Mouse (Mus musculus) T-helper 17 cell (primary cell): Measurements from ENCODE around the gene Sorbs1.

Experiments
- in situ Hi-C, 2 experiments: fragments of 300-600 bp; cut with MboI, MseI; formaldehyde crosslinking; loops; 1 replicate in 1 of 2; 2 replicates in 1 of 2; pipeline ENCODE4 v1.15.1; 2025; ENCODE audit warnings: high pct_unique_total_duplicates in 2 of 2

The Sorbs1 gene

DNA sequence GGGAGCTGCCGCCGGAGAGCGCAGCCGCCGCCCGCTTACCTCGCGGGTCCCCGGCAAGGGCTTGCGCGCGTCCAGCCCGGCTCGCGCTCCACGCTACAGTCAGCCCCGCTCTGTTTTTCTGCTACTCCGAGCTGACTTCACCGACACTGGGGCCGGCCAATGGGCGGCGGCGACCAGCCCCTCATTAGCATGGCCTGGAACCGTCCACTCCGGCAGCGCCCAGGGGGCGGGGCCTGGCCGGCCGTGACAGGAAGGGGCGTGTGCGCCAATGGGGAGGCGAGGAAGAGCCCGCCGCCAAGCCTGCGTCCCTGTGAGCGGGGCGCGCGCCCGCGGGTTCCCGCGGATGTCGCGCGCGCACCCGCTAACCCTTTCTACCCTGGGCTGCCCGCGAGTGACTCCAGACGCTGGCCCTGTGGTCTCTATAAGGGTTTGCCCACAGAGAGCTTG lies at the start of gene Sorbs1:
Sorbs1 (minus strand) TSS at position 148 of the 447 bp plus-strand sequence.
- in situ Hi-C loops, result no loop called here

DNA sequence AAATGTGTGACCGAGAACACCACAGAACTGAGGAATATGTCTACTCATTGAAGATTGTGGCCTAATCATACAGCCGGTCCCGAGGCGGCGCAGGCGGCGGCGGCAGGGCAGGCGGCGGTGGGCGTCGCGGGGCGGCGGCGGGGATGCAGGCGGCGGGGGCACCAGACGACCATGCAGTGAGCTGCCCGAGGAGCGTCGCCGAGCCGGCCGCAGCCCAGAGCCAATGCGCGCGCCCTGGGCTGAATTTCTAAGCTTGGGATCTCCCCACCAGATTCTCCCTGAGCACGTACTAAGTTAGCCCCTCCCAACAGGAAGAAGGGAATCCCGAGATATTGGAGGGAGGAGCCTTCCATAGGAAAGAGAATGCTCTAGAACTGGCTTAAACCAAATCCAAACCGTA lies 47.9 kb upstream of the Sorbs1 start:
- in situ Hi-C loops, result loop anchor here in 1 of 2 experiments (5.0 kb wide), 1 partner anchor 61 kb away; no protein-coding TSS in a partner anchor

DNA sequence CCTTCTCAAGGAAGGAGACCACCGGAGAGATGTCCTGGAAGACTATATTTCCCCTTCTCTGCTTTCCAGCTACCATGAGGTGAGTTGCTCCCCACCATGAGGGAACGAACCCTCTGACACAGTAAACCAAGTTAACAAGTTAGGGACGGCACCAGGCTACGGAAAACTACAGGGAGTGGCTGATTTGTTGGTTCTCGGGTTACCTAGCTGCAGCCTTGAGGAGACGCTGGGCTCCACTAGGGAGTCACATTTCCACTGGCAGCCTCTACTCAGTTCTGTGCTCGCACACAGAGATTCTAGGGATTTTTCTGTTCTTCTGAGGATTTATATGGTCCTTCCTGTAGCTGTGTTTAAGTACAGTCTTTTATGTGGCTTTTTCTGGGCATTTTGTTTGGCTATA lies 42.5 kb upstream of the Sorbs1 start:
- in situ Hi-C loops, result loop anchor here in 1 of 2 experiments (10.0 kb wide), 2 partner anchors 1581 to 1621 kb away; partner anchors contain the start of gene Hells

DNA sequence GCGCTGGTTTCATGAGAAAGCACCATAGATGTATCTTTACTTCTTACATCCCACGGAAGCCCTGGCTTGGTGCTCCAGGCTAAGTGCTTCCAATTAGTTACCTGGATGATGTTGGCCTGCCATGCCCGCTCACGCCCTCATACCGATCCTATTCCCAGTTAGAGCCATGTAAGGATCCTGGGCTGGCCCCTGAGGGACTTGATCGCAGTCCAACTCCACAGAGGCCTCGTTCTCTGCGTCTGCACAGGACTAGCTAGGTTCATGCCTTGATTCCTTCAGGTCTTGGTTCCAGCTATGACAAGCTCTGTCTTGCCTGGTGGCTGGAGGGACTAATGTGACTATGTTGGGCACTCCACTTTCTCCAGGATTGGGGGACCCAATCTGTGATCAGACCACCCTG lies 41.6 kb upstream of the Sorbs1 start:
- in situ Hi-C loops, result loop anchor here in 1 of 2 experiments (10.0 kb wide), 2 partner anchors 1580 to 1620 kb away; partner anchors contain the start of gene Hells

DNA sequence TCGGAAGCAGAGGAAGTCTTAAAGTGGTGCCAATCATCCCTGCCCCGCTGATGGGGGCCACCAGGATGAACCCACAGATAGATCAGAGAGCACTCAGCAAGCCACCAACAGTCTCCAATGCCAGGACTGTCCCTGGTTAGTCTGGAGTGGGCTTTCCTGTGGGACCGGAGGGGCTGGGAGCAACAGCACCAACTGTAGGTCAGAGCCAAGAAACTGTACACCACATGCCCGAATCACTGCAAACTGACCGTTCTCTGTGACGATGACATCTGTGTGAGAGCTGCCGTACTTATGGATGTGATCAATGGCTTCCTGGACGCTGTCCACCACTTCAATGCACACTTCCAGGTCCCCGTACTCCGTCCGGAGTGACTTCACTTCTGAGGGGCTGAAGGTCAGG lies 40.8 kb upstream of the Sorbs1 start:
- in situ Hi-C loops, result loop anchor here in 1 of 2 experiments (10.0 kb wide), 2 partner anchors 1580 to 1620 kb away; partner anchors contain the start of gene Hells

GRCm38 (mm10) chr19:40553849-40554248 lies 40.3 kb upstream of the Sorbs1 start:
- in situ Hi-C loops, result loop anchor here in 1 of 2 experiments (10.0 kb wide), 2 partner anchors 1579 to 1619 kb away; partner anchors contain the start of gene Hells

- in situ Hi-C loops, result loop anchor here in 1 of 2 experiments (10.0 kb wide), 2 partner anchors 1578 to 1618 kb away; partner anchors contain the start of gene Hells
Measured at GRCm38 (mm10) chr19:40553014-40553789, 39.6 kb upstream of the Sorbs1 start.

- in situ Hi-C loops, result loop anchor here (5.0 to 10.0 kb wide), 4 partner anchors 157 to 1615 kb away; partner anchors contain the start of gene Hells (in 1 of the 2)
Measured at GRCm38 (mm10) chr19:40549516-40550135, 36.0 kb upstream of the Sorbs1 start.

DNA sequence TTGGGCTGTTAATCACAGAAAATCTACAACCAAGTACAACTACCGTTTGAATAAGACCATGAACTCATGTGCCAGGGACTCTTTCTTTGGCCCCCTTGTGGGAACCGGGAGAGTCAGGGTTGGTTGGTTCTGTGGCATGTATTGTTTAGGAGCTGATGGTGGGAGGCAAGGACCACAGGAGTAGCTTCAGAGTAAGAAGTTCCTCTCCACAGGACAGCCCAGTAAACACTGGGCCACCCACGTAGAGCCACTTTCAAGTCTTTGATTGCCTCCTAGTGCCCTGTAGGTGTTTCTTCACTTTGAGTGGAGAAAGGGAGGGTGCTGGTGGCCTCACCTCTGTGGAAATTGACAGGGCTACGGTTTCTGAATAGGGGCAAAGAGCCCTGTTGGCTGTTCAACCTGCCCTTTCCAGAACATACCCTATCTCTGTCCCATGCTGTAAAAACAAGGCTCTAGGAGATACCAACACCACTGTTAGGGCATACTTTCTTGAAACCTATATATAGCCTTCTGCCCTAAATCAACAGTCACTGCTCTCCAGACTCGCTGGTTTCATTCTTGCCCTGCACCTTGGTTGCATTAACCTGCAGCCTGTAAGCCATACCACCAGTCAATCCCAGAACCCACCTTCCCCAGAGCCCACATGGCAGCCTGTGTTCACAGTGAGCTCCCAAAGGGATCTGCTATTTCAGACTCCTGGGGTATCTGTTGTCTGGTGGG lies 35.4 kb upstream of the Sorbs1 start:
- in situ Hi-C loops, result loop anchor here (5.0 to 10.0 kb wide), 2 partner anchors 157 to 214 kb away; no protein-coding TSS in a partner anchor

DNA sequence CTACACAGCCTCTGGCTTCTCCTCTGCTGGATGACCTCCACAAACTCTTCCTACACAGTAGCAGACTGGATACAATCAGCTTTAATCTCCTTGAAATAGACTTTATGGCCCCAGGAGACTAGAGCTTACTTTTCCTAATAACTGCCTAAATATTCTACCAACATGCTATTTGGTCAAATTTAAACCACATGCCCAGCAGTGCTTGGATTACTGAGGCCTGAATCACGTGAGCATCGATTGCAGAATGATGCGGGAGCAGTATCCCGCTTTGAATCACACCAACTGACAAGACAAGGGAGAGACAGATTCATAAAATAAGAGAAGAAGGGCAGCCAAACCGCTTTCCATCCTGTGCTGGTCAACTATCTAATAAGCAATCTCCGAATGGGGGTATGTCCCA lies 34.8 kb upstream of the Sorbs1 start:
- in situ Hi-C loops, result loop anchor here (5.0 to 10.0 kb wide), 2 partner anchors 156 to 214 kb away; no protein-coding TSS in a partner anchor

DNA sequence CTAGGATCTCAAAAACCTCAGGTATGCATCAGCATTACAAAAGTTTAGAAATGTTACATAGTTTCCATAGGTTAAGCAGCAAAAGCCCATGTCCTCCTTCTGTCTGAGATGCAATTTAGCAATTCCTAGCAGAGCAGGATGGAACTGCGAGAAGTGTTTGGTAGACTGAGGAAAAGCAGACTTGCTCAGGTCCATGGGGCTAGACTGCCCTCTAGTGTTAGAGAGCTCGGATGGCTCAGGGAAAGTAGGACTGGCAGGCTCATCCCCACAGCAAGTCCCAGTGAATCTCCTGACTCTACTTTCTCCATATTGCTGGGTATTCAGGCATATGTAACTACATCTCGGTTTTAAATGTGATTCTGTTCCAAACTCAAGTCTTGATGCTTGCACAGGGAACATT lies 31.3 kb upstream of the Sorbs1 start:
- in situ Hi-C loops, result loop anchor here (5.0 to 10.0 kb wide), 4 partner anchors 148 to 210 kb away; no protein-coding TSS in a partner anchor

DNA sequence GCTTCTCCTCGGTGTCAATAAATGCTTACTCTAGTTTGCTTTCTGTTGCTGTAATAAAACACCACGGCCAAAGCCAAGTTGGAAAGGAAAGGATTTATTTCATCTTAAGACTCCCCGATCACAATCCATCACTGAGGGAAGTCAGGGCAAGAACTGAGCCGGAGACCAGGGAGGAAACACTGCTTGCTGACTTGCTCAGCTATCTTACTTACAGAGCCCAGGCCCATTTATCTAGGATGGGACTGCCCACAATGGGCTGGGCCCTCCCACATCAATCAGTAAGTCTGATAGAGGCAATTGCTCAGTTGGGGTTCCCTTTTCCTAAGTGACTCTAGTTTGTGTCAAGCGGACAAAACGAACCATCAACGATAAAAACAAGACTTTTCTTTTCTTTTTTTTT lies 29.2 kb upstream of the Sorbs1 start:
- in situ Hi-C loops, result loop anchor here (5.0 to 10.0 kb wide), 3 partner anchors 145 to 208 kb away; no protein-coding TSS in a partner anchor

DNA sequence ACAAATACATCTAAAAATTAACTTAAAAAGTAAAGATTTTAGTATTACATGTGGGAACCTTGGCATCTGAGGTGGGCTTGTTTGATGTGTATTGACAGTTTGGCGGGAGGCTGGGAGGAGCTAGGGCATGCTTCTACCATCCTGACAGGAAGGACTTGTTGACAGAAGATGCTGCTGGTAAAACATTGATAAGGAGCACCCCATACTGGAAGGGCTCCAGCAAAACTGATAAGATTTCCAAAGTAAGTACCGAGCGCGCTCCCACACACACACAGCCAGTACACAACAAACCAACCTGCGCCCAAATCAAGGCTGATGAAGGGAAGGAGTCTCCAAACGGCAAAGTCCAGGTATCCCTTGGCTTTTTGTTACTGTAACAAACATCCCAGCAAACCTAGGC lies 22.9 kb upstream of the Sorbs1 start:
- in situ Hi-C loops, result no loop called here

GRCm38 (mm10) chr19:40532525-40532924 lies 18.9 kb upstream of the Sorbs1 start:
- in situ Hi-C loops, result no loop called here

GRCm38 (mm10) chr19:40530323-40530722 lies 16.7 kb upstream of the Sorbs1 start:
- in situ Hi-C loops, result no loop called here

GRCm38 (mm10) chr19:40528254-40528653 lies 14.7 kb upstream of the Sorbs1 start:
- in situ Hi-C loops, result no loop called here

DNA sequence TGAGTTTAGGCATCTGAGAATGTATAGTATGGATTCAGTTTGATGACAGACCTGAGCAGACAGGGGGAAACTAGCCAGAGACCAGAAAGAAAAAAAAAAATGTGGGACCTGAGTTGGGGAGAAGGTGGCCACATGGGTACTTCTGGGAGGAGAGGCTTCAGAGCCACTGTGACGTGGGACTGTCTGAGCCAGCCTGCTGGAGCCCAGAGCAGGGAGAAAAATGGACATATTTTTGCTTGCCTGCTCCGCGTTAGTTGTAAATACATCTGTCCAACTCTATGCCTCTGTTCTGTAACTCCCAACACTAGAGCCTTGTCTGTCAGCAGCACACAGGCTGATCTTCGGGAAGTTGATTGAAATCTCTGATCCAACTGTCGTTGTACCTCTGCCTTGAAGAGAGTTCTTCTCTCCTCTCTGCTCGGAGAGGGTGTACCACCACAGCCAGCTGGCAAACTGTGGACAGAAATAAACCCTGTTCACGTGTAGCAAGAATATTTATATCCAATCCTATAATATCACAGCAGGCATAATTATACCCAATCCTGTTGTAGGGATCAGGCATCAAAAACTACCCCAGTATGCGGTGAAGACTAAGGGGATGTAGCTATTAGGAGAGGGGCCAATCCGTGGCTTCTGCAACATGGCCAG lies 12.9 kb upstream of the Sorbs1 start:
- in situ Hi-C loops, result no loop called here

DNA sequence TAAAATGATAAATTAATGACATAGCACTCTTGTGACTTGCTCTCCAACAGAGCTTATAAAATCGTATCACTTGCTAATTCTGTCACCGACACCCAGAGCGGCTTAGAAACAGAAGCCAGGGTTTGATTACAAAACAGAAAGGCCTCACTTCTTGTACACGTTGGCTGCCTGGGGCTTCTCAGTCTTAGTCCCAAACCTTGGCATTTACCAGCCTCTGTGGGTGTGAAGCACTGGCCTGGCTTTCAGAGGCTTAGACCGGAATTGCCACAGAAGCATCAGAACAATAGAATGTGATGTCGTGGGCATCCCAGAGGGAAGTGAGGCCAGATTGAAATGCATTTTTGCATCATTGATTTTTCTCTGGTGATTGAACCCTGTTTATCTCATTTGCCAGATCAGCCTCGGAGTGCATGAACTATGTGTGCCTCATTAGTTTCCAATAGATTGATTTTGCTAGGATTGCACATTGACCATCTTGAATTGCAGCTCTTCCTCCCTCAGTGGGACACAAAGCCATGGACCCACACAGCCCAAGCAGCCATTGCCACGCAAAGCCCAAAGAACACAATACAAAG lies 9.9 kb upstream of the Sorbs1 start:
- in situ Hi-C loops, result no loop called here

GRCm38 (mm10) chr19:40520403-40520802 lies 6.8 kb upstream of the Sorbs1 start:
- in situ Hi-C loops, result no loop called here

DNA sequence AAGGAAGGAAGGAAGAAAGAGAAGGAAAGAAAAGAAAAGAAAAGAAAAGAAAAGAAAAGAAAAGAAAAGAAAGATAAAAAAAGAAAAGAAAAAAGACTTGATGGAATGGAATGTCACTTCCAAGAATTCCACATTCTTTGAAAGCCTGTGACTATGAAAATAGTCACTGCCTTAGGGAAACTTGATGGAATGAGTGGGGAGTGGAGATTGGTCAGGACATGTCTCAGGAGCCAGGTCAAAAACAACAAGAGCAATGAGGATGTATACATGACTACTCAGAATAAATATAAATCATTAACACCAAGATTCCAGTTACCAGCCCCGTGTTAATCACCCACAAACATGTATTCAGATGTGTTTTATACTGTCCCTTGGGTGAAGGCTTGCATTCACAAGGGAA lies 5.1 kb upstream of the Sorbs1 start:
- in situ Hi-C loops, result no loop called here
